Mouse (Mus musculus) CH12.LX (cell line): ENCODE measurements around the gene Nectin2.

ENCODE experiments used
- CHD2 ChIP-seq: IDR thresholded peaks from 2 replicates; pipeline ENCODE4 v1.6.1; 2011; ENCODE audit warnings: low read length, improper control_type of control experiment
- CTCF ChIP-seq, 2 experiments: IDR thresholded peaks in 1 of 2; conservative IDR thresholded peaks in 1 of 2; 2 replicates each; pipeline ENCODE4 v1.5.1; 2011 to 2012; ENCODE audit warnings: low read depth in 2 of 2, low read length in 2 of 2, improper control_type of control experiment in 1 of 2, inconsistent platforms in 1 of 2, mild to moderate bottlenecking in 1 of 2, moderate library complexity in 1 of 2
- EP300 ChIP-seq: IDR thresholded peaks from 2 replicates; pipeline ENCODE4 v1.6.1; 2011; ENCODE audit warnings: low read length, improper control_type of control experiment
- MXI1 ChIP-seq: IDR thresholded peaks from 2 replicates; pipeline ENCODE4 v1.6.1; 2011; ENCODE audit warnings: mild to moderate bottlenecking, low read depth, low read length, improper control_type of control experiment
- POLR2AphosphoS2 ChIP-seq: IDR thresholded peaks from 2 replicates; pipeline ENCODE4 v1.6.1; 2011; ENCODE audit warnings: low read depth, low read length, improper control_type of control experiment
- TCF12 ChIP-seq: IDR thresholded peaks from 2 replicates; pipeline ENCODE4 v1.6.1; 2014; ENCODE audit warnings: low read depth, mild to moderate bottlenecking, inconsistent platforms, low read length, improper control_type of control experiment
- ZC3H11A ChIP-seq: IDR thresholded peaks from 2 replicates; pipeline ENCODE4 v1.6.1; 2012; ENCODE audit warnings: low read depth, mild to moderate bottlenecking, inconsistent platforms, low read length, improper control_type of control experiment
- ZKSCAN1 ChIP-seq: IDR thresholded peaks from 2 replicates; pipeline ENCODE4 v1.6.1; 2012; ENCODE audit warnings: low read depth, inconsistent platforms, low read length, improper control_type of control experiment, borderline replicate concordance

- TF ChIP-seq MXI1 (no peak), TCF12 (no peak), EP300 (no peak), ZC3H11A (no peak), CTCF (conservative IDR thresholded peaks at IDR 0.05 in 1 of 2, IDR thresholded peaks at IDR 0.05 in 1 of 2; ENCODE audit: low read depth in 2 of 2, low read length in 2 of 2) (no peak), ZKSCAN1 (no peak), CHD2 (no peak), POLR2AphosphoS2 (no peak)
Observed at GRCm38 (mm10) chr7:19688611-19689010, 61.7 kb downstream of the Nectin2 start.
